Mouse (Mus musculus) thymus, postnatal 36 days (tissue): ENCODE measurements around the gene Mast4.
"Not testable (repeated sequence)": the region's sequence is repeated elsewhere in the genome, so short reads cannot be mapped to it uniquely, and the experiment has no call there.

Source experiments
- DNase-seq, 2 experiments: peaks; one replicate each; pipeline ENCODE4 v3.0.0; 2022; ENCODE audit warnings: mixed read lengths in 2 of 2

Gene Mast4

GRCm38 (mm10) chr13:103334392-103334686, at the start of gene Mast4:
TSS of gene Mast4 (minus strand) at chr13:103334497.
- peak; percentile 46 to 60 for DNase-seq

DNA sequence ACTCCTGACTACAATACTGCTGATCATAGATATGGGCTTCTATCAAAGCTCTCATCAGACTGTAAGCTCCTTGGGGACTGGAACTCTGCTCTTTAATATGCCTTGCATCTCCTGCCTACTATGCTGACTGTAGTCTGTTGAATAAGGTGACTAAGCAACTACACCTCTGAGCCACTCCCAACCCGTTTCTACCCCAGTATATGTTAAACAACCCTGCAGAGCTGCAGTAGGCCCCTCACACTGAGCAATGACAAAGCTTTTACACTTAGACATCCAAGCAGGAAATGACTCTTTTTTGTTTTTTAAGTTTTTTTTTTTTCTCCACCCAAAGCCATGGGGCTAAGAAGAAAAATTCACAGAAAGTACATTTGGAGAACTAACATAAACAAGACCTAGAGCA, 40.2 kb upstream of the Mast4 start:
- no peak for DNase-seq

DNA sequence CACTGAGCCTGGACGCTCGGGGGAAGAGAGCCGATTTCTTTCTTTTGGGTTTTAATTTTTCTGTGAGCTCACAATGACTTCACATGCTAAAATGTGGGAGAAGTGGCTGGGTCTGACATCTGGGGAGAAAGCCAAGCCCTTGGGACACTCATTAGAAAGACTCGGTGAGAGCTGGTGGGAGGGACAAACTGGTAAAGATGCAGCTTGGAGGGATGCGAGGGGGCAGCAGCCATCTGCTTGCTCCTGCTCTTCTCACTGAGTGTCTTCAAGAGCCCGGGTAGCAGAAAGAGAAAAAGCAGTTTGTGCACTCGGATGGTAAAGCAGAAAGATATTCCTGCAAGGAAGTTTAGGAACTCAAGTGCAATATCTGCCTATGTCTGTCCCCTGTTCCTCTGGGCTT, 34.9 kb upstream of the Mast4 start:
- no peak for DNase-seq

- DNase-seq = no peak
Observed at GRCm38 (mm10) chr13:103363181-103363580, 28.9 kb upstream of the Mast4 start.

DNA sequence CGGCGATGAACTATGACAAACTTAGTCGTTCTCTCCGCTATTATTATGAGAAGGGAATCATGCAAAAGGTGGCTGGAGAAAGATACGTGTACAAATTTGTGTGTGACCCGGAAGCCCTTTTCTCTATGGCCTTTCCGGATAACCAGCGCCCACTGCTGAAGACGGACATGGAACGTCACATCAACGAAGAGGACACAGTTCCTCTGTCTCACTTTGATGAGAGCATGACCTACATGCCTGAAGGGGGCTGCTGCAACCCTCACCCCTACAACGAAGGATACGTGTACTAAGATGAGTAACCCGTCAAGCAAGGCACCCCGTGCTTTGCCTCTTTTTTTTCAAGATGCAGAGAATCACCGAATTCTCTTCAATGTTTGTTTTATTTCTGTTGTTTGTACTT, 23.1 kb upstream of the Mast4 start:
- not testable (repeated sequence) for DNase-seq

- not testable (repeated sequence) for DNase-seq
Observed at GRCm38 (mm10) chr13:103356909-103357308, 22.6 kb upstream of the Mast4 start.

DNA sequence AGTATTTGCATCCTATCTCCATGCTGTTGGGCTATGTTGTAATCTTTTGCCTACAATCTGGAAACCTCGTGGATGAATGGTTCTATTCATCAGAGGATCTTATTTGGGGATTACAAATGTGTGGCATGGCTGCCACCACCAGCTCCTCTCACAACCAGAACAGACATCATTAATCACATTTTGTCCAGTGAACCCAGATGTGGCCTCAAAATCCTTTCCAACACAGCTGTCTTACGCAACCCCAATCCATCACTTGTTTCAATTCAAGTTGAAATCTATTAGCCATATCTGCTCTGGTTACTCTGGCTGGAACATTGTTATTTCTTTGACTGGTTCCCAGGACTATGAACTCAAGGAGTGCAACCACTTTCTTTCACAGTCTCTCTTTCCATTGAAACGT, 20.4 kb upstream of the Mast4 start:
- DNase-seq = no peak

DNA sequence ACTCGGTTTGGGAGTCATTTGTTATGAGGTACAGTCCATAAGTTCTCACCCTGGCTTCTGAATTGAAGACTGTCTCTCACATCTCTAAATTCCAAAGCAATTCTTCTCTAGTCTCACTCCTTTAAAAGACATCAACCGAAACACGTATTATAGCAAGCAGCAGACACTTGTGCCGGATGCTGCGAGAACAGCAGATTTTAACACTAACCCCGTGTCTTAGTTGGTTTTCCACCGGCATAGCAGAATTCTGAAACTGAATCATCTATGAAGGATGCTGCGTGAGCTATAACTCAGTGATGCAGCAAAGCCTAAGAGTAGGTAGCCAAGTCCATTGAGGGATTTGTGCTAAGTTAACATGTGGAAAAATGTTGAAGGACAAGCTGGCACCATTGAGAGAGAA, 10.5 kb upstream of the Mast4 start:
- DNase-seq = no peak

DNA sequence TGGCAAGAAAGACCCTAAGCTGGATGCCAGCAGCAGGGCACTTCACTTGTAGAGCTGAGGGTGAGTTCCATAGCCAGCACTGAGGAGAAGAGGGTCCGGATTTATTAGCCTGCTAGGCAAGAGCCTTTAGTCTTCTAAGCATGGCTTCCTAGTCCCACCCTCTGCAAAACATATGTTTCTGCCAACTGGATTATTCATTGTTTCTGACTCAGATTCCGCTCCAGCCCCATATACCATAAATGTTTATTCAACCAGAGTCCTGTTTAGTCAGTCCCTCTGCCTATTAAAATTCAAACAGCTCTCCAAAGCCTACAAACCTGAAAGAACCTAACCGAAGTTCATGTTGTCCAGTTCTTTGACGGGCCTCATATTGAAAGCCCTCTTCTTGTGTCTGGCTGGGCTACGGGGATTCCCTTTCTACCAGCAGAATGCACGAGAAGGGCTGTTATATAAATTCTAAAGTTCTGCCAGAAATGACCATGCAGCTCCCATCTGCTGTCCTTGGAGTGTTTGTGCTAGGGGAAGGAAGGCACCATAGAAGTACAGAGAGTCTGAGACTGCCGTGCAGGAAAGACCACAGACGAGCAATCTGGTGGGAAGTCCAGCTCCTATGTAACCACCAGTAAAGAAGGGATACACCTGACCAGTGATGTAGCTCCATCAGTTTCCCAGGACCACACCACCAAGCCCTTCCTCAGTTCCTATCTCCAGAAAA, 9.9 kb upstream of the Mast4 start:
- no peak for DNase-seq

- DNase-seq = no peak
Observed at GRCm38 (mm10) chr13:103341031-103341430, 6.7 kb upstream of the Mast4 start.

DNA sequence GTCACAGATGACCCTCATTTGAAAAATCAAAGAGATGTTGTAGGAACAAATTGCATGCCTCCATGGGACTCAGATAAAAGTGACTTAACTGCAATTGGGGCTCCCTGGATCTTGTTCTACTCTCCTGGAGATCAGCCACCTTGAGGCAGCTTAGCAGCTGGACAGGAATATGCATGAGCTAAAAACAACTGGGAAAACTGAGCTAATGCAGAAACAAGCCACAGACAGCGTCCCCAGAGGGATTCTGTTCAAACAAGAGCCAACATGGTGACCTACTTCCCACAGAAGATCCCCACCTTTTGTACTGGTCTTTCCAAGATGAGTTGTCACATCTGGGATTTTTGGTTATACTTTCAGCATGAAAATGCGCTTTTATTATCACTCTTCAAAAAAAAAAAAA, 4.3 kb upstream of the Mast4 start:
- DNase-seq = no peak

DNA sequence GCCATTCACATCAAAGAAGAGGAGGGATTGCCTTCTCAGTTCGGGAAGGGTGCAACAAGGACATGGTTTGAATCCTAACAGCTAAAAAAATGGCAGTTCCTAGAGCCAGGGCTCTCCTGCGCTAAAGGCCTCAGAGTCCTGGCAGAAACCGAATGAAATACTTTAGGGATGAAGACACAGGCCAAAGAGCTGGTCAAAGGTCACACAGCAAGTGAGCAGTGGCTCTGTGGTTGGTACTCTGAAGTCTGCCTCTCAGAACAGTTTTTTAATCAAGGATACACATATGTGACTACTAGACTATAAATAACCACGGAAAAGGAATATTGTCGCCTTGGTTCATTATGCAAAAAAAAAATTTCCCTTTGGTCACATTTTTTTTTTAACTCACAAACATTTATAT, 1.9 kb upstream of the Mast4 start:
- no peak for DNase-seq

- no peak for DNase-seq
Observed at GRCm38 (mm10) chr13:103334723-103335458, 594 bp upstream of the Mast4 start.

GRCm38 (mm10) chr13:103333601-103334391, 501 bp downstream of the Mast4 start:
- peak in 1 of 2 experiments; percentile 18 for DNase-seq

- DNase-seq = no peak
Observed at GRCm38 (mm10) chr13:103333153-103333552, 1.1 kb downstream of the Mast4 start.

DNA sequence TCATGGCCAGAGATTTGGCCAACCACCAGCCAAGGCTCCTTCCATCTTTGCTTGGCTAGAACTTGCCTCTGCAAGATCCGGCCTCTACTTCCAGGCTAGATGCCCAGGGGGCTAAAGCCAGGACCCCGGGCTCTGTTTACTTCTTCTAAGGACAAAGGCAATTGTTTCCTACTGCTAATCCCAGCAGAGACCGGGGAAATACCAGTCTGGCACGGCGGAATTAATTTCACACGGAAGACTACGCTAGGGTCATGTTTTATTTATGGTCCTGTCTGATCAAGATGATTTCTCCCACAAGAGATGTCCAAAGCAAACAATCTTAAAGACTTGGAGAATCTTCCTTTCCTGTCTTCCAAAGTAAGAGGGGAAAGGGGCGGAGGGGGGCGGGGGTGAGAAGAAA, 1.6 kb downstream of the Mast4 start:
- no peak for DNase-seq

GRCm38 (mm10) chr13:103331096-103331495, 3.2 kb downstream of the Mast4 start:
- no peak for DNase-seq

- no peak for DNase-seq
Observed at GRCm38 (mm10) chr13:103328299-103328698, 6.0 kb downstream of the Mast4 start.

DNA sequence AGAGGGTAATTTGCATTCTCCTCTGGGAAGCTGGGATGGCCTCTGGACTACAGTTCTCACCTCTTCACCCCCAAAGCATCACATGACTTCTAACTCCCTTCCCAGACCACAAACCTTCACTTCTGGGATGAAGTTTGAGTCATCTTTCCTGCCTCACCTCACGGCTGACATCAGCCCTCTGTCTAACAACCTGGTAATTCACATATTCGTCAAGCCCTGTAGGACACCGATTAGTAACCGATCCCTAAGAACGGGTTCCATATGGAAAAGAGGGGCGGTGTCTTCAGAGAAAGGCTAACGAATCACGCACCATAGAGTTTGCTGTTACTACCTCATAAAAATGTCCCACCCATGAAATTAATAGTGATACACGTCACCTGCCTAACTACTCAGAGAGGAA, 6.5 kb downstream of the Mast4 start:
- DNase-seq = no peak

- DNase-seq = no peak
Observed at GRCm38 (mm10) chr13:103326186-103326585, 8.1 kb downstream of the Mast4 start.

DNA sequence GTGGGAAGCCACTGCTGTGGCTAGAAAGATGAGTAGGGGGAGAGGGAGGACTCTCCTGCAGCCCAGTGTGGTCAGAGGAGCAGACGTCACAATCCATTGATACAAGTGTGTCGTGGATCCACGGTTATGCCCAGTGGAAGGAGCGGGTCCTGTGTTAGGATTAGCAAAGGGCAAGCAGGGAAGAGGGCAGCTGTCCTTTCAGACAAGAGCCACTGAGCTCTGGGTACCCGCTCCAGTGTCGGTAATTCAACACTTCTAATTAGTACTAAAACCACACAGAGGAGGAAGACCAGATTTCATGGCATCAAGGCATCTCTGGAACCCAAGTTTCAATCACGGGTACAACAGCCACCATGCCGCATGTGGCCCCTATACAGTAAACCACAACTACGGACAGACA, 14.4 kb downstream of the Mast4 start:
- no peak for DNase-seq

- no peak for DNase-seq
Observed at GRCm38 (mm10) chr13:103319317-103319716, 15.0 kb downstream of the Mast4 start.

- no peak for DNase-seq
Observed at GRCm38 (mm10) chr13:103316777-103317367, 17.4 kb downstream of the Mast4 start.
